Mouse (Mus musculus): ENCODE results near the gene Lpin1. TPM values are rescaled to one million over a fixed set of nuclear protein-coding genes. Genes with fewer than 3 reads are reported as not detected.

Lpin1 gene
- polyA plus RNA-seq, 1 experiment from 2014 or later: 3.1 TPM

- Histone ChIP-seq H3K9me3 (ENCODE audit: control insufficient read depth) (no peaks in the 10 kb centered on the region), H3K36me3 (ENCODE audit: control insufficient read depth, insufficient read depth) (peaks cover 2% of the 10 kb centered on the region; the same call in 1 of the 2 replicates), H3K4me3 (ENCODE audit: low read depth, low read length) (no peak overlapping the region), H3K4me1 (replicated peaks; ENCODE audit: control insufficient read depth, insufficient read depth, low read length) (peaks cover 12% of the 10 kb centered on the region; the same call in 1 of the 2 replicates), H3K9ac (ENCODE audit: low read depth, low read length) (no peak overlapping the region), H3K27me3 (replicated peaks; ENCODE audit: control insufficient read depth, insufficient read depth, low read length) (no peaks in the 10 kb centered on the region), H3K4me2 (replicated peaks; ENCODE audit: low read depth) (no peak overlapping the region), H3K27ac (ENCODE audit: low read depth, low read length) (no peak overlapping the region)
- WGBS: 69% methylated on average over 3 of the region's 3 CpGs
- no peak for TF ChIP-seq CTCF (IDR thresholded peaks at IDR 0.05; ENCODE audit: low read depth)
- ATAC-seq: no peak
Observed at GRCm38 (mm10) chr12:16584964-16585363, 25.8 kb downstream of the Lpin1 start.

GRCm38 (mm10) chr12:16584035-16584682 is 26.6 kb downstream of the Lpin1 start:
- no peaks in the 10 kb centered on the region for H3K9me3 ChIP-seq (ENCODE audit: control insufficient read depth)
- peak overlapping the region; percentile 54 for H3K27ac ChIP-seq (ENCODE audit: low read depth, low read length)
- no peaks in the 10 kb centered on the region for H3K27me3 ChIP-seq (replicated peaks; ENCODE audit: control insufficient read depth, insufficient read depth, low read length)
- peaks cover 10% of the 10 kb centered on the region; the same call in 1 of the 2 replicates for H3K4me1 ChIP-seq (replicated peaks; ENCODE audit: control insufficient read depth, insufficient read depth, low read length)
- WGBS: 26% methylated on average over 14 of the region's 14 CpGs
- H3K4me3 ChIP-seq (ENCODE audit: low read depth, low read length): no peak overlapping the region
- no peak for TF ChIP-seq CTCF (IDR thresholded peaks at IDR 0.05; ENCODE audit: low read depth)
- no peak overlapping the region for H3K9ac ChIP-seq (ENCODE audit: low read depth, low read length)
- peak overlapping the region; percentile 21; the same call in 1 of the 2 replicates for H3K4me2 ChIP-seq (replicated peaks; ENCODE audit: low read depth)
- H3K36me3 ChIP-seq (ENCODE audit: control insufficient read depth, insufficient read depth): peaks cover 10% of the 10 kb centered on the region; the same call in 1 of the 2 replicates
- ATAC-seq: peak; percentile 61

- no peaks in the 10 kb centered on the region for H3K27me3 ChIP-seq (replicated peaks; ENCODE audit: control insufficient read depth, insufficient read depth, low read length)
- ATAC-seq: no peak
- peaks cover 12% of the 10 kb centered on the region; the same call in 1 of the 2 replicates for H3K4me1 ChIP-seq (replicated peaks; ENCODE audit: control insufficient read depth, insufficient read depth, low read length)
- H3K36me3 ChIP-seq (ENCODE audit: control insufficient read depth, insufficient read depth): peaks cover 18% of the 10 kb centered on the region; the same call in 1 of the 2 replicates
- TF ChIP-seq CTCF (IDR thresholded peaks at IDR 0.05; ENCODE audit: low read depth): no peak
- no peaks in the 10 kb centered on the region for H3K9me3 ChIP-seq (ENCODE audit: control insufficient read depth)
- H3K4me2 ChIP-seq (replicated peaks; ENCODE audit: low read depth): no peak overlapping the region
- no peak overlapping the region for H3K4me3 ChIP-seq (ENCODE audit: low read depth, low read length)
- no peak overlapping the region for H3K9ac ChIP-seq (ENCODE audit: low read depth, low read length)
- H3K27ac ChIP-seq (ENCODE audit: low read depth, low read length): no peak overlapping the region
- 91% methylated on average over 3 of the region's 3 CpGs for WGBS
Observed at GRCm38 (mm10) chr12:16583313-16583712, 27.5 kb downstream of the Lpin1 start.

GRCm38 (mm10) chr12:16580306-16580705 is 30.5 kb downstream of the Lpin1 start:
- TF ChIP-seq CTCF (IDR thresholded peaks at IDR 0.05; ENCODE audit: low read depth): no peak
- peaks cover 15% of the 10 kb centered on the region; the same call in 1 of the 2 replicates for H3K4me1 ChIP-seq (replicated peaks; ENCODE audit: control insufficient read depth, insufficient read depth, low read length)
- peaks cover 38% of the 10 kb centered on the region for H3K36me3 ChIP-seq (ENCODE audit: control insufficient read depth, insufficient read depth)
- ATAC-seq: peak; percentile 68
- WGBS: 52% methylated on average over 9 of the region's 9 CpGs
- H3K4me3 ChIP-seq (ENCODE audit: low read depth, low read length): no peak overlapping the region
- H3K27me3 ChIP-seq (replicated peaks; ENCODE audit: control insufficient read depth, insufficient read depth, low read length): no peaks in the 10 kb centered on the region
- no peaks in the 10 kb centered on the region for H3K9me3 ChIP-seq (ENCODE audit: control insufficient read depth)
- H3K4me2 ChIP-seq (replicated peaks; ENCODE audit: low read depth): 0 out of 2 replicates have a peak overlapping the region, but pooled peaks have one; percentile 4
- H3K9ac ChIP-seq (ENCODE audit: low read depth, low read length): no peak overlapping the region
- H3K27ac ChIP-seq (ENCODE audit: low read depth, low read length): no peak overlapping the region

- no peaks in the 10 kb centered on the region for H3K27me3 ChIP-seq (replicated peaks; ENCODE audit: control insufficient read depth, insufficient read depth, low read length)
- TF ChIP-seq CTCF (IDR thresholded peaks at IDR 0.05; ENCODE audit: low read depth): no peak
- H3K36me3 ChIP-seq (ENCODE audit: control insufficient read depth, insufficient read depth): peaks cover 55% of the 10 kb centered on the region
- no peak overlapping the region for H3K27ac ChIP-seq (ENCODE audit: low read depth, low read length)
- 0 out of 2 replicates have a peak, but pooled peaks cover 7% of the 10 kb centered on the region for H3K4me1 ChIP-seq (replicated peaks; ENCODE audit: control insufficient read depth, insufficient read depth, low read length)
- WGBS: 43% methylated on average over 9 of the region's 9 CpGs
- no peak overlapping the region for H3K4me2 ChIP-seq (replicated peaks; ENCODE audit: low read depth)
- H3K9me3 ChIP-seq (ENCODE audit: control insufficient read depth): no peaks in the 10 kb centered on the region
- ATAC-seq: peak; percentile 46; the same call in 1 of the 2 replicates
- H3K4me3 ChIP-seq (ENCODE audit: low read depth, low read length): no peak overlapping the region
- H3K9ac ChIP-seq (ENCODE audit: low read depth, low read length): 0 out of 2 replicates have a peak overlapping the region, but pooled peaks have one; percentile 22
Observed at GRCm38 (mm10) chr12:16577665-16578233, 33.0 kb downstream of the Lpin1 start.

GRCm38 (mm10) chr12:16571278-16571677 is 39.5 kb downstream of the Lpin1 start:
- no peaks in the 10 kb centered on the region for H3K4me1 ChIP-seq (replicated peaks; ENCODE audit: control insufficient read depth, insufficient read depth, low read length)
- WGBS: 90% methylated on average over 10 of the region's 10 CpGs
- no peak for TF ChIP-seq CTCF (IDR thresholded peaks at IDR 0.05; ENCODE audit: low read depth)
- no peaks in the 10 kb centered on the region for H3K9me3 ChIP-seq (ENCODE audit: control insufficient read depth)
- no peak overlapping the region for H3K4me2 ChIP-seq (replicated peaks; ENCODE audit: low read depth)
- no peak overlapping the region for H3K9ac ChIP-seq (ENCODE audit: low read depth, low read length)
- H3K27me3 ChIP-seq (replicated peaks; ENCODE audit: control insufficient read depth, insufficient read depth, low read length): no peaks in the 10 kb centered on the region
- no peak overlapping the region for H3K4me3 ChIP-seq (ENCODE audit: low read depth, low read length)
- H3K36me3 ChIP-seq (ENCODE audit: control insufficient read depth, insufficient read depth): peaks cover 51% of the 10 kb centered on the region
- no peak for ATAC-seq
- H3K27ac ChIP-seq (ENCODE audit: low read depth, low read length): no peak overlapping the region
